Mouse (Mus musculus) liver, adult 2 months (tissue): ENCODE measurements around the gene Sncb.

ENCODE experiments used
- CTCF ChIP-seq: fragments of 200-500 bp; IDR thresholded peaks from 2 replicates; pipeline ENCODE4 v1.5.1; 2011; ENCODE audit warnings: low read depth, low read length, control low read depth
- POLR2A ChIP-seq: fragments of 200-500 bp; IDR thresholded peaks from 2 replicates; pipeline ENCODE4 v1.6.1; 2011; ENCODE audit warnings: low read length, control low read depth; ENCODE audit not compliant: insufficient read depth; ENCODE audit errors: extremely low read depth

DNA sequence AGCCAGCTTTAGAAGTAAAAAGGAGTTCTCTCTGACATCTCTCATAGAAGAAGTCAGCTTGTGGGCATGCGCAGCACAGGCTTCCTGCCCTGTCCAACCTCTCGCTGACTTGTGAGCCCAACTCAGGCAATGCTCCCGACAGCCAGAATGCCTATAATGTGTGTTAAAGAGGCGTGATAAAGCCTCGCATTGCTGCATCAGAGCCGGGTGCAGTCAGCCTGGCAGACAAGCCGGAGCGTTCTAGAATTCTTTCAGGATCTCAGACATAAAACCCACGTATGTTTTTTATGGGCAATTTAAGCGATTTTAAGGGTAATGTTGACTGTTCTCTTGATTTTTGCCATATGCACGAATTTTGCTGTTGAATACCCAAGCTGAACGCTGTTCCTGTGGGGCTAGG lies 41.7 kb upstream of the Sncb start:
- TF ChIP-seq POLR2A (no peak), CTCF (no peak)
